Mouse (Mus musculus) right cerebral cortex, postnatal 10 days (tissue): ENCODE data around the gene Atp6v1a.
A peak's percentile ranks its signal among the peaks of the same experiment; 100 is the strongest.

Experiments used
- DNase-seq, 2 experiments: peaks; one replicate each; pipeline ENCODE4 v3.0.0; 2021; ENCODE audit warnings: low spot score in 2 of 2

Atp6v1a gene

DNA sequence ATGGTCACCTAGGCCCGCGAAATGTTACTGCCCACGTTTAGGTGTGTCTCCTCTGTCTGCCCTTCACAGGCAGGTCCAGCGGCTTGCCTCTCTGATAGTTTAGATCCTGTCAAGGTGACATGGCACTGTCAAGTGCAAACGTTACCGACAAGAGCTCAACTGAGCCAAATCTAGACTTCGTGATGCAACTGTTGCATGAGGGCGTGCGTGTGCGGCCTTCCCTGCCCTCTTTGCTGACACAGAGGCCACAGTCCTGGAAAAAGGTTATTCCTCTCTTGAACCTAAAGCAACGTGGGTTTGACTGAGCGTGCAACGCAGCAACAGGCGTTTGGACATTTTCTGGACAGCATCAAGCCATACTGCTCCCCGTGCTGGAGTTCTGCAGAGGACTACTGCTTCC is 78.2 kb downstream of the Atp6v1a start:
- DNase-seq, result no peak

DNA sequence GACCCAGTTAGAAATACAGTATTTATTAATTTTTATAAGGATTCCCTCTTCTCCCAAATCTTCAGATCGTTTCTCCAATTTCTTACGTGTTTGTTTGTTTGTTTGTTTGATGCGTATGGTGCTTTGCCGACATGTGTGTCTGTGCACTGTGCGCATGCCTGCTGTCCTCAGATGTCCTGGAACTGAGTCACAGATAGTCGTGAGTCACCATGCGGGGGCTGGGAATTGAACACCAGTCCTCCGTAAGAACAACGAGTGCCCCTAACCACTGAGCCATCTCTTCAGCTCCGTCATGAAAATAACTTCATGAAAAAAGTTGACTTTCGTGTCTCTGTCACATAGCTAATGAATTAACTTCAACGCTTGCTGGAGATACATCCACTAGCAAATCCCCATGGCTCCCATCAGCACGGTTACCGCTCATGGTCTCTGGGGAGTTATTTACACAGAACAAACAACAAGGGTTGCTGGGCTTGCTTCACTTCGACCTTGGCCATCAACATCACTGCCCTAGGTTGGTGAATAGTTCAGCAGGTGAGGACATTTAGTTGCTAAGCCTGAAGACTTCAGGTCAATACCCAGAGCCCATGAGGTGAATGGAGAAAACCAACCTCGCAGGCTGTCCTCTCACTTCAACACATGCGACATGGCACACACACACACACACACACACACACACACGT is 78.8 kb downstream of the Atp6v1a start:
- no peak for DNase-seq

DNA sequence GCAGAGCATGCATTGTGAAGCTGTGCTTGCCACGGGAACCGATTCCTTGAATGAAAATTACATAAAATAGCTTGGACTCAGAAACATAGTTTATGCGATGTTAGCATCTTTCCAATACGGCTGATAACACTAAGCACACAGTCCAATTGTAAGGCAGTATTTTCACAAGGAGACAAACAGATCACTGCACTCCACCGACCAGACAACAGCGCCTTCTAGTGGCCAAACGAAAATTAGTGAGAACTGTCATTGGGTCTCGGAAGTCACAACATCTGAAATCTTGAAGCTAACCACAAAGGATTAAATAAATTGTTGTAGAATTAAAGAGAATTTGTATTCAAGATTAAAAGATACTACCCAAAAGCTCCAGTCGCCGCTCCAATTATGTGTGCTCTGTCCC is 80.8 kb downstream of the Atp6v1a start:
- DNase-seq, result peak; percentile 80 to 86

DNA sequence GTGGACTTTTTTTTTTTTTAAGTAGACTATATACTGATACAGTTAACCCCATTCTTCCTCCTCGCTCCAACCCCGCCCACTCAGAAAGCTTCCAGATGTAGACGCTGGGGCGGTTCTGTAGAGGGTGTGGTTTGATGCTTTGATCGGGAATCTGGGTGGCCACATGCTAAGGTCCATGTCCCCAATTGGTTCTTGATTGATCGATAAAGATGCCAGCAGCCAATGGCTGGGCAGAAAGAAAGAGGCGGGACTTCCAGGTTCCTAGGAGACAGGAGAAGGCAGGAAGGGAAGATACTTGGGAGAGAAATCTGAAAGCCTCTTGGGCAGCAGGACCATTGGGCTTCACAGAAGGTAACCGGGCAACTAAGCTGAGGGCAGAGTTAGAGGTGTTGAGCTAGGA is 83.7 kb downstream of the Atp6v1a start:
- DNase-seq, result no peak

DNA sequence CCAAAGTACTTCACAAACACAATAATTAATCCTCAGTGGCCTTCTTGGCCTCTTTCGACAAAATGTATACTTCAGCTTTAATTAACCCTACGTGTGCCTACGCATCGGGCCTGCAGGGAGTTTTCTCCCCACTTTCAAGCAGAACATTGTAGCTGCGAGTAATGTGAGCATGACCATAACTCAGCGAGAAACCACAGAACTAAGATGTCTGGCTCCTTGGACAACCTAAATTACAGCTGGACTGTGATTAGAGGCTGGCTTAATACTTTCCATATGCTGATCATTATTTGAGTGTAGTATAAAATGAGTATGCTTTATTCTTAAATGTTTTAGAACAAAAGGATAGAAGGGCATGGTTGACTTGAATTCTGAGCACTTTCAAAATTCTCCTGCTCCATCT is 86.2 kb downstream of the Atp6v1a start:
- DNase-seq, result no peak

DNA sequence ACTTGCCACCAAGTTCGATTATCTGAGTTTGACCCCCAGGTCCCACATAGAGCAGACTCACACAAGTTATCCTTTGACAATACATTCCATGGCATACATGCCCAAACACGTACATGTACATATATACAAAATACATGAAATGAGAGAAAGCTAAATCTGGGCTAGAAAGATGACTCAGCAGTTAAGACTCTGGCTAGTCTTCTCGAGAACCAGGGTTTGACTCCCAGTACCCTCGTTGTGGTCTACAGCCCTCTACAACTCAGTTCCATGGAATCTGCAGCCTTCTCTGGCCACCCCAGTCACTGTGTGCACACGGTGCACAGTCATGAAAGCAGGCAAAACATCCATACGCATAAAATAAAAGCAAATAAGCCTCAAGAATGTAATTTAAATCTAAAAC is 87.1 kb downstream of the Atp6v1a start:
- DNase-seq, result no peak

DNA sequence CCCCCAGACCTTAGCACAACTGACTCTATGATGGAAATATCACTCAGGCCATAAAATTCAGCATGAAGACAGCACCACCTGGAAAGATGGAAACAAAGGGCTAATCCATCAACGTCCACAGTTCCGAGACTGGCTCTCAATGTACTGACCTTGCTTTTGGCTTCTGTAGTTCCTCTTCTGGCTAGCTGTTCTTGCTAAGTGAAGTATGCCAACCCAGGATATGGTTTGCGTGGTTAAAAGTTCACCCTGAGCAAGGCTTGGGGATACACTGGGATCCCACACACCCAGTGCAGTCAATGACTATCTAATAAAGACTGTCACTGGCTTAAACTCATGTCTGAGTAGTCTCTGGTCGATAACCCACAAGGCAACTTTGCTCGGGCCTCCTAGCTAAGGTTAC is 89.4 kb downstream of the Atp6v1a start:
- no peak for DNase-seq

DNA sequence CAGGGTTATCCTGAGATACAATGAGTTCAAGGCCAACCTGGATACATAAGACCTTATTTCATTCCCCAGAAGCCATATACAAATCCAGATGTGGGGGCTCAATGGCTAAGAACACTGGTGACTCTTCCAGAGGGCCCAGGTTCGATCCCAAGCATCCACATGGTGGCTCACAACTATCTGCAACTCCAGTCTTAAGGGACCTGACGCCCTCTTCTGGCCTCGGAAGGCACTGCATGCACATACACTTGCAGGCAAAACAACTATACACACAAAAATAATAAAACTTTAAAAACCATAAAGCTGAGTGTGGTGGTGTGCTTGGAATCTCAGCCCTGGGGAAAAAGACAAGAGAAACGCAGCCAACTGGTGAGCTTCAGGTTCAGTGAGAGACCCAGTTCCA is 100.4 kb downstream of the Atp6v1a start:
- no peak for DNase-seq
